Mouse (Mus musculus) neural tube, embryonic 10.5 days (tissue): ENCODE data around the gene Atg2b.

Source experiments
- DNase-seq: peaks from one replicate; pipeline ENCODE4 v3.0.0-alpha.2; 2017; ENCODE audit warnings: low spot score; ENCODE audit errors: extremely low spot score

The Atg2b gene

DNA sequence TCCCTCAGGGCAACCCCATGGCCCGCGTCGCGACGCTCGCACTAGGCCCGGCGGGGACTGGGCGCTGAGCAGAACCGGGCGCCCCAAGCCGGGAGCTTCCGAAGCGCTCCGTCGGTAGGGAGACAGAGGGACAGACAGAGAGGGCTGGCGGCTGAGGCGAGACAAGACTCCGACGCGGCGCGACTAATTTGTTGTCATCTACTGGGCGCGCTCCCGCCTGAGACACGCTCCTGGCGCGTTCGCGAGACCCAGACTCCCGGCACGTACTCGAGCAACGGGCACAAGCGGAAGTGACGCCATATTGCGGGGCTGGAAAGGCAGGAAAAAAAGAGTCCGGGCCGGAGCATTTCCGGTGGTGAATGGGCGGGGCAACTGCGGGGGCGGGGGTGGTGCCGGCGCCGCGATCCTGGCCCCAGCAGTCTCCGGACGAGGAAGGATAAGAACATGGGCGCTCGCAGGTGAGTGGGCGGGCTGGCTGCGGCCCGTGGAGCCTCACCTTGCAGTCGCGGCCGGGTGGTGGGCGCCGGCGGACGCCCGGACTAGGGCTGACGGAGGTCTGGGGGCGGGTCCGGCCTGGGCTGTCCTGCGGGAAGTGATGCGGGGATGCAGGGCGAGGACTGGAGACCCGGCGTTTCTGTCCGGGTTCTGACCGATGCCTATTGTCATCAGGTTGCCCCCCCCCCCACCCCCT is at the start of gene Atg2b:
TSS of gene Atg2b (minus strand) at position 211 of the 691 bp plus-strand sequence.
- peak; percentile 99 for DNase-seq

DNA sequence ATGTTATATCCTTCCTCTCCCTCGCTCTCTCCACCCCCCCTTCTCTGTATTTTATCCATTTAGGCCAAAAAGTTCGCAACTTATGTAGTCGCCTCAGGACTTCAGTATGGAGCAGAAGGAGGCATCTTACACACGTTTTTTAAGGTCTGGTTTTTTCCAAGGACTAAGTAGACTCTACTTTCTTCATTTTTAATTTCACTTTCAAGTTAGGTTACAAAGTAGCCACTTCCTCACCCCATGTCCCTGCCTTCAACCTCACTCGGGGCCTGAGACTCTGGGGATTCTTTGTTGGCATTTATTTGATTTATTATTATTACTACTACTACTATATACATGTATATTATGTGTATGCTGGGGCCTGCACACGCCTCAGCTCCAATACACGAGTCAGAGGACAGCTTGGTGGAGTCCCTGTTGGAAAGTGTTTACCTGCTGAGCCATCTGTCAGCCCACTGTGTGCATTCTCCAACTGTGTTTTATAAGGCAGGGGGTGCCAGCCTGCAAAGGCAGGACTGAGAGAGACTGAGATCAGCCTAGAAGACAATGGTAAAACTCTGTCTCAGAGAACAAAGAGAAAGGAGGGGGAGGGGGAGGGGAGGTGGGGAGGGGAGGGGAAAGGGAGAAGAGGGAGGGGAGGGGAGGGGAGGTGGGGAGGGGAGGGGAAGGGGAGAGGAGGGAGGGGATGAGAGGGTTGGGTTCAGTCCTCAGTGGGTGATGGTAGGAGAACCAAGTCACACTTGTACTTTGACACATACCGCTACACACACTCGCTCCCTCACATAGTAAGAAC is 48.6 kb upstream of the Atg2b start:
- DNase-seq: no peak

DNA sequence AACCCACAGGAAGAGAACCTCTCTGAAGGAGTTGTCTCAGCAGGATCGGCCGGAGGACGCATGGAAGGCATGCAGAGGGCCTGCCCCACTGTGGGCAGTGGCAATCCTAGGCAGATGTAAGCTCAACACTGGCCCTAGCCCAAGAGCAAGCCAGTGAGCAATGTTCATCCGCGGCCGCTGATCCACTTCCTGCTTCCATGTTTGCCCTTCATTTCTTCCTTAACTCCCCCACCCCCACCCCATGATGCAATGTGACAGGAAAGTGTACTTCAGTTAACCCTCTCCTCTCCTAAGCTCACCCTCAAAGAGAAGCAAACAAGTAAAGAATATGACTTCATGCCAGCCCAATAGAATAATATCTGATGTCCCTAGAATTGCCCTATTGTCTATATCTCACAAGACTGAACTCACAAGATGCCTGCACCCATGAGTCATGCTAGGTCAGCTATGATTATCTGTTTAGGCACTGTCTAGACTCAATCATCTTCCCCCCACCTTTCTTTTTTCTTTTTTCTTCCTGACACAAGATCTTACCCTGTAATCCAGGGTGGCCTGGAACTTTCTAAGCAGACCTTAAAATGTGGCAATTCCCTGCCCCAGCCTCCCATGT is 45.9 kb upstream of the Atg2b start:
- DNase-seq: no peak

DNA sequence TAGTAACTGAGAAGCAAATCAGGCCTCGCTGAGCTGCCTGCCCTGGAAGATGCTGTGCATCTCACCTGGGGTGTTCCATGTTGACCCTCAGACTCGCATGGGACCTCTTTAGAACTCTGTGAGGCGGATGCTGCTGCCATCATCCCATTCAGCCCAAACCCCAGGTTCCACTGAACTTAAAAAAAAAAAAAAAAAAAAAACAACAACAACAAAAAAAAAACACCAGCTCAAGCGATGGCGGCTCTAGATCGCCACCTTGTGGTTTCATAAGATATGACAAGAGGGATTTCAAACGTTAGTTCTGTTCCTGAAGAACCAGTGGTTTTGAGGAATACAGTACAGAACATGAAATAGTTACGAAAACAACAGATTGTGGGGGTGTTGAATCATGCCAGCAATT is 43.0 kb upstream of the Atg2b start:
- DNase-seq: no peak

DNA sequence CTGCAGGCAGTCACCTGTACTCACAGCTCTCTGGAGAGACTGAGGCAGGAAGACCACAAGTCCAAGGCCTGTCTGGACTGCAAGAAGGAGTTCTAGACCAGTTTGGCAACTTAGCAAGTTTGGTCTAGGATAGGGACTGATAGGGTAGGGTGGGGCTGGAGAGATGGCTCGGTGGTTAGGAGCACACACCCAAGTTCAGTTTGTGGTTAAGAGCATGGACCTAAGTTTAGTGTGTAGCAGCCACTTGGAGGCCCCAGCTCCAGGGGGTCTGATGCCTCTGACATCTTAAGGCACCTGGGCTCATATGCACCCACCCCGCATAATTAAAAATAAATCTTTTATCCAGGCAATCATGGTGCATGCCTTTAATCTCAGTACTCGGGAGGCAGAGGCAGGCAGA is 42.3 kb upstream of the Atg2b start:
- DNase-seq: no peak

DNA sequence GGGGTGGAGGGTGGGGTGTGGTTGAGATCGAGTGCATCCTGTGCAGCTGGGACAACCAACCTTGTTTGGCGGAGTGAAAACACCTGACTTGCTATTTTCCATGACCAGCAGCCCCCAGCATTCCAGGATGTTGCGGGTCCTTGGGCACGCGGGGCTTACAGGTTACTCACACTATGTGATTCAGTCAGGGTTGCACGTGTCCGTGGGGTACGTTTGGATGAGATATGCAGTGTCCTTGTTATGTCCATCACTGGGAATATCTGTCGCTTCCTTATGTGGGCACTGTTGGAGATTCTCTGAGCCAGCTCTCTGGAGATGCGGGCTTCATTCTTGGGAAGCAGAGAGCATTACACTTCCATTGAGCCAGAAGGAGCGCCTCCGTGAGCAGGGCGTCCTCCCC is 40.7 kb upstream of the Atg2b start:
- no peak for DNase-seq

DNA sequence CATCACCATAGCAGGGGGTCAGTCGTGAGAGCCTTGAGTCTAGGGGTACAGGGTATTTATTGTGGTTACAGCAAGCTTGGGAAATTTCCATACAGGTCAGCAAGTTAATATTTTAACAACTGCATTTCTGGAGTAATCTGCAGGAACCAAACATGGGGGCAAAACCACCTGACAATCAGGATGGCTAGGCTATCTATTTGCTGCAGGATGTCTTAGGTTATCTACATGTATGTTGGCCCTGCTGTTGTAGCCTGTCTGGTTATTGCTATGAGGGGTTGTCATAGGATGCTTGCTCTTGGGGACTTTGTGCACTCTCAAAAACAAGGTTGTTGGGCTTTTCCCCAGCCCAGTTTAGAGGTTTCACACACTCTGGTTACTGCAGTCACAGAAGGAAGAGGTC is 39.6 kb upstream of the Atg2b start:
- DNase-seq: no peak

DNA sequence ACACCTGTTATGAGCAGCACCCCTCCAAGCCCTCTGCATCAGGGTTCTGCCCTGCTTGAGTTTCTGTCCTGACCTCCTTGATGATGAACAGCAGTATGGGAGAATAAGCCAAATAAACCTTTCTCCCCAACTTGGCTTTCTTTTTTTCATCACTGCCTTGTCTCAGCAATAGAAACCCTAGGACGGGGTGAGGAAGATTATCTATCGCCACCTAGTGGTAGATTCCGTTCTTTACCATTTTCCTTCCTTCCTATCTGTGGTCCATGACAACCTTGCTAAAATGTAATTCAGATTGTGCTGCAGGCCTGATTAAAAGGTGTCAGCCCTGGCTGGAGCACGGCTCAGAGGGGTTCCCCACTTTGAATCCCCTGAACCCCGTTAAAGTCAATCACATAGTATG is 37.6 kb upstream of the Atg2b start:
- DNase-seq: peak; percentile 36

DNA sequence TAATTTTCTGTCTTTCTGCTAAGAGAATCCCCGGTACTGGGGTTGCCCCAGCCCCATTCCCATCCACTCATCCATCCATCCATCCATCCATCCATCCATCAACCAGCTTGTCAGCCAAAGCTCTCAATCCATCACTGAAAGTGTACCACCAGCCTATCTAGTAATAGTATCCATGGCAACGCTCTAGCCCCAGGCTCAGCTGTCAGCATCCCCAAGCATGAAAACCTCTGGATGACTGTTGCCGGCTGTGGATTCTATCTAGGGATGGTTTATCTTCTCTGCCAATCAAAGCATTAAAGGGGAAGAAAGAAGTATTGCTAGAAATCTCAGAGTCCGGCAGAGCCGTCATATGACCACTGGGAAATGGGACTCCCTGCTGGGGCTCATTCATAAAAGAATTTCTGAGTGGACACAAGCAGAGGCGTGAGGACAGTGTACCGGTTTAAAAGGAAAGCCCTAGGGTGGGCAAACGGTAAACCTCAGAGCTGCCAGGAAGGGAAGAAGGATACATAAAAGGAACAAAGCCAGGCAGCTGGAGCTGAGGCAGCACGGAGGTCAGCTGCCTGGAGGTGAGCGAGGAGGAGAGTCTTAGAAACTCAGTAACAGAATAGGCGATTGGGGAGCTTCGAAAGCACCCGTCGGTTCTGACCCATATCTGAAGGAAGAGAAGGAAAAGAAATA is 36.6 kb upstream of the Atg2b start:
- no peak for DNase-seq

DNA sequence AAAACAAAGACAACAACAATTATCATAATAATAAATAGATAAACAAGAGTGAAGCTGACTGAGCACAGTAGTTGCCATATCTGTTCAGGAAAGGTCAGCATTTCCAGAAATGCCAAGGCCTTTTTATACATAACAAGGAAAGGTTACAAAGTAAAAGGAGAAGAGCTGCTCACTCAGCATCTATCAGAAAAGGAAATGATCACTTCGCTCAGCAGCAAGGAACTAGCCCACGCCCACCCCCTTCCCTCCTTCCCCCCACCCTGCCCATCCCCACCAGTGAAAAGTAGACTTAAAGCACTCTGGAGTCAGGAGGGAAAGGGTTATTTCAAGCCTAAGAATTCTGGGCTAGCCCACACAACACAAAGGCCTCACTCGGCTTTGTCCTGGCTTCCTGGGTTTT is 35.2 kb upstream of the Atg2b start:
- no peak for DNase-seq

DNA sequence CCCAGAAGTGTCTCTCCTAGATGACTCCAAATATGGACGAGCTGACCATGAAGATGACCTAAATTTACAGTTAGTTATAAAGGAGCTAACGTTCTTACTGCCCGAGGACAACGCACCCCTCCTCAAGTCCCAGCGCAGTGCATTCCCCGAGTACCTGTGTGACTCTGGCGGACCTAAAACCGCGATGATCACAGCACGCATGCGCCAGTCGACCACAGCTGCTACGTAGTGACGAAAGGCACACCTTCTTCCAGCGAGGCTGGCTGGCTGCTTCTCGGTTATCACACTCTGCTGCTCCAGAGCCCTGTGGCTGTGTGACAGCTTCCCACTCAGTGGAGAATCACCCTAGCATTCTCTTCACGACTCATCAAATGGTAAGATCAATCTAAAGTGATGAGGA is 33.6 kb upstream of the Atg2b start:
- DNase-seq: no peak

DNA sequence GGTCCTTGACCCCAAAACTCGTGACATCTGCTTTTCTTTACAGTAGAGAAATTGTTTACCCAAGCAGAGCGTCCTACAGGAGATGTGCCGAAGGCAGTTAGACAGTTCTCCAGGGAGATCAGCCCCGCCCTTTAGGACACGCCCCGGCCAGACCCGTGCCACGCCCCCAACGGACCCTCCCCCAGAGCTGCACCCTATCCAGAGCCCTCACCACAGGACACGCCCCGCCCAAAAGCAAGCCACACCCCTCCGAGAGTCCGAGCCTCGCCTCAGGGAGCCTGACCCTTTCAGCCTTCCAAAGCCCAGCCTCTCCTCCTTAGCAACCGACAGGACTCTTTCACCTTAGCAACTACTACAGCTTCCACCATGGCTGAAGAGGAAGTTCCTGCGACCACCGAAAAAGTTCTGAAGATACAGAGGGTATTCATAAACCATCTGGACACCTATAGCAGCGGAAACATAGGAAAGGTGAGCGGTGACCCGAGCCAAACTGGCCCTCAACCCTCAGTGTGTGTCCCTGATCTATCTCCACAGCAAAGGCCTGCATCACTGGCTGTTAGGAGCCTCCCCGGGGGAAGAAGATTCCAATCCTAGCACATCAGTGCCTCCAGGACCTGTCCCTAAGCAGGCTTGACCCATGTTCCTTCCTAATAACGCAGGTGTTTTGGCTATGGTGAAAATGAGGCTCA is 20.9 kb upstream of the Atg2b start, which contains the start of gene Ak7:
TSS of gene Ak7 (plus strand) at position 178 of the 689 bp plus-strand sequence.
- peak; percentile 90 for DNase-seq

DNA sequence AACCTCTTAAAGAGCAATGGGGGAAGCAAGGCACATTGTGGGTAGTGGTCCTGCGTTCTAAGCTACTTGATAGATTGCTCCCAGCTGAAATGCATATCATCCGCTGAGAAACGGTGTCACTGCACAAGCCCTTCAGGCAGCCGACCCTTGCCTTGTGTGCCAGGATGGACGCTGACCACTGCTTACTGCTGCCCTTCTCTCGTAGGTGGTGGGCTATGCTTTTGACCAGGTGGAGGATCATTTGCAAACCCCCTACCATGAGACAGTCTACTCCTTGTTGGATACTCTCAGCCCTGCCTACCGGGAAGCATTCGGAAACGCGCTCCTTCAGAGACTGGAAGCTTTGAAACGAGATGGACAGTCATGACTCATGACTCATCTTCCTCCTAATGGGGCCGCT is 15.4 kb upstream of the Atg2b start:
- no peak for DNase-seq

DNA sequence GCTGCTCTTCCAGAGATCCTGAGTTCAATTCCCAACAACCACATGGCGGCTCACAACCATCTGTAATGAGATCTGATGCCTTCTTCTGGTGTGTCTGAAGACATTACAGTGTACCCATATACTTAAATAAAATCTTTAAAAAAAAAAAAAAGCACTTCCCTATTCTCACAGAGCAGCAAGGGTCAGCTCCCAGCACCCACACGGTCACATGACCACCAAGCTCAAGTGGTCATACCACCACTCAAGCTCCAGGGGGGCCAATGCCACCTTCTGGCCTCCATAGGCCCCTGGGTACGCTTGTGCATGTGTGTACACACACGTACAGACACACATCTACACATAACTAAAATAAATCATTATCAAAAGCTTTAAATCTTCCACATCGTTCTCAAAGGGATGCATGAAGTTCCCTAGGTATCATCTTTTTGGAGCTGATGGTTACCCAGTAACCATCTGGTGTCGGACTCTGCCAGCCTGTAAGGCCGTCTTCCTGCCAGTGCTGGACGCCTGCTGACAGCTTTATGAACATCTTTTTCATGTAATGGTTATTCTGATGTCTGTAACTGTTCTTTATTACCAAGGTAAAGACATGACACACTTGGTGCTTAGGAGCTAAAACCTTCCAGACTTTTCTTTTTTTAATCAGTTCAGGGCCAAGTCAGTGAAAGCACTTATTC is 12.2 kb upstream of the Atg2b start:
- DNase-seq: no peak

DNA sequence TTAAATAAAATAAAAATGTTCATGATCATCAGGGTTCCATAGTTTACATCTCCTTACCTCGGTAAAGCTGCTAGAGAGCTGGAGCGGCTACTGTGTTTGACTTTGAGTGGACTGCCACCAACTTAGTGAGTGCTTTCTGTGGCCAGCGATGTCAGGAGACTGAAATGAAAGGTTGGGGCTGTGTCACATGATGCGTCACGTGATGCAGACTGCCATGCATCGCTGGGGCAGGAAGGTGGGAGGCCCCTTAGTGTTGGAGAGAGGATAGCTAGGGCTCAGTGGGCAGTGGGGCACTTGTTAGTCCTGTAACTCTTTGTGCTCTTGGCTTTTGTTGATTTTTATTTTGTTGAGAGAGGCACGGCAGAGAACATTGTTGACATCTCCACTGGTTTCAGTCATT is 10.8 kb upstream of the Atg2b start:
- DNase-seq: no peak

DNA sequence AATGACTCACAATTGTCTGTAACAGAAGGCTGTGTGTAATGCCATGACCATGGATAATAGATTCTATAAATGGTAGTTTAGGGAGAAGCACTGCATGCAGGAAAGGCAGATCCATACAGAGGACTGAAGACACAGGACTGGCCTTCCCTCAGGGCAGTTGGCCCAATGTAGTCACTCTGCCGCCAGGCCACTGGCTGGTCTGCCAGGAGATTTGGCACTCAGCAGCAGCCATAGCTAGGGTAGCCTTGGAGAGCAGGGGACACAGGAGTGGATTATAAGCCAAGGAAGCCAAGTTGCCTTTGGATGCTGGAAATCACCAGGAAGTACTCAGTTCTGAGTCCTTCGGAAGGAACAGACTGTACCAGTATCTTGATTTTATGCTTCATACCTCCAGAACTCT is 9.0 kb upstream of the Atg2b start:
- no peak for DNase-seq

DNA sequence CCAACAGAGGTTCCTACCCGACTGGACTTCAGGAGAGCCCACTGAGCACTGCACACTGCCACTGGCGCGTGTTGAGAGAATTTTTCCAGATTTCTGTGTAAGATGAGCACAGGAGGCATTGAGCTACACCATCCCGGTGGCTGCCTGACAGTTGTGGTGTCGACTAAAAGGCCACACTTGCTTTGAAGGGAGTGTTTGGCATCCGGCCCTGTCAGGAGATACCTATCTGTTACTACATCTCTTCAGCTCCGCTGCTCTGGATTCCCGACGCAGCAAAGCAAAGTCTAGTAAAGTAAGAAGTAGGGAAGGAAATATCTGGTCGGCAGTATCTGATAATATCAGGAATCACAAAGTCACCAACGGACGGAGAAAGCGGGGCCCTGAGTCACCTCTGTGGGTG is 4.4 kb upstream of the Atg2b start:
- DNase-seq: no peak

DNA sequence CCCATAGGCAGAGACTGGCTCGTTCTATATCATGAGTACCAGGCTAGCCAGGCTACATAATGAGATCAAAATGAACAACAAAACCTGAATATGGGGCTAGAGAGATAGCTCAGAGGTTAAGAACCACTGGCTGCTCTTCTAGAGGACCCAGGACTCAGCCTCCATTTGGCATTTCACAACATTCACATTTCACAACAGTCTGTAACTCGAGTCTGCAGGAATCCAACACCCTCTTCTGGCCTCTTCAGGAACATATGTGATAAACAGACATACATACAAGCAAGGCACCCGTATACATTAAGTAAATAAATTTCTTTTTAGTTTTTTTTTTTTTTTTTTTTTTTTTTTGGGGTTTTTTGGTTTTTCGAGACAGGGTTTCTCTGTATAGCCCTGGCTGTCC is 3.5 kb upstream of the Atg2b start:
- DNase-seq: no peak

DNA sequence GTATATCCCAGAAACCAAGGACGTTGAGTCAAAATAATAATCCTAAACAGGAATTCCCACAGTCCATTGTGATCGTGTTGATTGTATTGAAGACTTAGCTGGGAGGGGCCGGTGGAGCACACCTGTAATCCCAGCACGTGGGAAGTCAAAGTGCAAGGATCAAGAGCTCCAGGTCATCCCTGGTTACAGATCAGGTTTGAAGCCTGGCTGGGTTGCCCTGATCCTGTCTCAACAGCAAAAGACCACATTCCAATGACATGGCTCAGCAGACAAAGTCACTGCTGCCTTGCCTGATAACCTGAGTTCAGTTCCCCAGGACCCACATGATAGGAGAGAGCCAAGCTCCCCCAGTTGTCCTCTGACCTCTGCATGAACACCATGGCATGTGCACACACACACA is 2.4 kb upstream of the Atg2b start:
- DNase-seq: no peak

DNA sequence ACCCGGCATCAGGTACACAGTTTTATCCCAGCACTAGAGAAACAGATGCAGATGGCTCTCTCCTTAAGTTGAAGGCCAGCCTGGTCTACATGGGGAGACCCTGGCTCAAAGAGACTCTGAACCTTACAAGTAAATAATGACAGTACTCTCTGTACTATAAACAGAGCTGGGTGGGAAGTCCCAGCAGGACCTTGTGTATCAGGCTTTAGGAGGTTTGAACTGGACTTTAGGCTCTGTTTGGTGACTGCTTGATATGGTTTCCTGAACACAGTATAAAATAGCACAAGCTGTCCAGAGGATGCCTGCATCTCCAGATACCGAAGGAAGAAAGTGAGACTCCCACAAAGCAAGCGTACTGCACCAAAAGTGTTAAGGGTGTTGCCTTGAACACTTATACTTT is 1.8 kb upstream of the Atg2b start:
- no peak for DNase-seq
